Mouse (Mus musculus) forebrain, embryonic 15.5 days (tissue): ENCODE measurements around the gene Gm4707. TPM values are rescaled to one million over a fixed set of nuclear protein-coding genes. Genes with fewer than 3 reads are reported as not detected.
"Not testable (repeated sequence)": the region's sequence is repeated elsewhere in the genome, so short reads cannot be mapped to it uniquely, and the experiment has no call there.

Experiments used
- ATAC-seq: fragments of 200-750 bp; cut with Nextera tagmentation; replicated peaks from 2 replicates; pipeline ENCODE4 v1.8.0; 2017; ENCODE audit warnings: mild to moderate bottlenecking, moderate TSS enrichment, moderate library complexity
- H3K27ac ChIP-seq: fragments of 300-500 bp; sonication (generic); replicated peaks from 2 replicates; pipeline ENCODE4 v1.5.1; 2015; ENCODE audit warnings: mild to moderate bottlenecking, inconsistent platforms
- H3K27me3 ChIP-seq: fragments of 300-500 bp; sonication (generic); 2 replicates; pipeline ENCODE4 v1.6.1; 2015; ENCODE audit warnings: inconsistent platforms
- H3K36me3 ChIP-seq: fragments of 300-500 bp; sonication (generic); 2 replicates; pipeline ENCODE4 v1.6.1; 2015; ENCODE audit warnings: mild to moderate bottlenecking, inconsistent platforms
- H3K4me1 ChIP-seq: fragments of 300-500 bp; sonication (generic); 2 replicates; pipeline ENCODE4 v1.6.1; 2015; ENCODE audit warnings: inconsistent platforms
- H3K4me2 ChIP-seq: fragments of 300-500 bp; sonication (generic); replicated peaks from 2 replicates; pipeline ENCODE4 v1.6.1; 2015; ENCODE audit warnings: mild to moderate bottlenecking, inconsistent platforms
- H3K4me3 ChIP-seq: fragments of 300-500 bp; sonication (generic); 2 replicates; pipeline ENCODE4 v1.5.1; 2015; ENCODE audit warnings: mild to moderate bottlenecking, inconsistent platforms
- H3K9ac ChIP-seq: fragments of 300-500 bp; sonication (generic); replicated peaks from 2 replicates; pipeline ENCODE4 v1.6.1; 2015; ENCODE audit warnings: mild to moderate bottlenecking, inconsistent platforms
- H3K9me3 ChIP-seq: fragments of 300-500 bp; sonication (generic); 2 replicates; pipeline ENCODE4 v1.6.1; 2016; ENCODE audit warnings: inconsistent platforms
- WGBS: fragments of 180-500 bp; shearing (Covaris S2); methylation state at CpG from one replicate; pipeline ENCODE4 v1.1.7; 2015; ENCODE audit warnings: mixed read lengths; 5-methylcytosine and 5-hydroxymethylcytosine counted together
- polyA plus RNA-seq: library from polyadenylated mRNA; unstranded; fragments of >200 nt; fragmentation: Nextera tagmentation; extraction: Ambion mirVana; gene quantifications from 2 replicates; pipeline ENCODE4 v1.2.1, GENCODE M21; 2015

Gene Gm4707
- polyA plus RNA-seq, 1 experiment from 2014 or later, result 3.4 TPM

- not testable (repeated sequence) for H3K27me3 ChIP-seq, H3K4me3 ChIP-seq, H3K4me2 ChIP-seq, H3K9ac ChIP-seq, H3K4me1 ChIP-seq, H3K27ac ChIP-seq, ATAC-seq
- Histone ChIP-seq H3K36me3 (peaks cover 45% of the 10 kb centered on the region), H3K9me3 (peaks cover 10% of the 10 kb centered on the region)
- WGBS, result 97% methylated on average over 2 of the region's 2 CpGs
Measured at GRCm38 (mm10) chr17:71422502-71422901, 37.2 kb downstream of the Gm4707 start.

GRCm38 (mm10) chr17:71419448-71419847 is 40.3 kb downstream of the Gm4707 start:
- WGBS, result 81% methylated on average over 5 of the region's 5 CpGs
- Histone ChIP-seq H3K36me3 (peaks cover 47% of the 10 kb centered on the region), H3K9me3 (peaks cover 10% of the 10 kb centered on the region)
- H3K9ac ChIP-seq, H3K27me3 ChIP-seq, H3K4me2 ChIP-seq, H3K4me3 ChIP-seq, H3K4me1 ChIP-seq, ATAC-seq, H3K27ac ChIP-seq: not testable (repeated sequence)

- Histone ChIP-seq H3K27ac (no peak overlapping the region), H3K4me3 (no peak overlapping the region), H3K36me3 (peaks cover 28% of the 10 kb centered on the region), H3K4me2 (no peak overlapping the region), H3K4me1 (no peaks in the 10 kb centered on the region), H3K9ac (no peak overlapping the region), H3K27me3 (no peaks in the 10 kb centered on the region), H3K9me3 (peaks cover 6% of the 10 kb centered on the region)
- 95% methylated on average over 1 of the region's 1 CpGs for WGBS
- ATAC-seq, result no peak
Measured at GRCm38 (mm10) chr17:71417008-71417407, 42.7 kb downstream of the Gm4707 start.

Other genes with a start within 250 kb of the Gm4707 start
- 0.92 and 1.1 TPM in 2 replicates for gene Emilin2, start 147.9 kb downstream of the Gm4707 start, polyA plus RNA-seq
- 52.7 and 55.0 TPM in 2 replicates for gene Smchd1, start 15.4 kb upstream of the Gm4707 start, polyA plus RNA-seq
- gene Ndc80, start 66.9 kb upstream of the Gm4707 start, polyA plus RNA-seq, result 19.4 and 24.2 TPM in 2 replicates
- gene Spdya, start 92.1 kb upstream of the Gm4707 start, polyA plus RNA-seq, result 1.2 and 1.3 TPM in 2 replicates
- gene Wdr43, start 156.0 kb upstream of the Gm4707 start, polyA plus RNA-seq, result 55.2 and 57.4 TPM in 2 replicates
- 0.36 and 0.79 TPM in 2 replicates for gene Togaram2, start 213.3 kb upstream of the Gm4707 start, polyA plus RNA-seq